Mouse (Mus musculus): ENCODE measurements around the gene Rtkn2.

DNA sequence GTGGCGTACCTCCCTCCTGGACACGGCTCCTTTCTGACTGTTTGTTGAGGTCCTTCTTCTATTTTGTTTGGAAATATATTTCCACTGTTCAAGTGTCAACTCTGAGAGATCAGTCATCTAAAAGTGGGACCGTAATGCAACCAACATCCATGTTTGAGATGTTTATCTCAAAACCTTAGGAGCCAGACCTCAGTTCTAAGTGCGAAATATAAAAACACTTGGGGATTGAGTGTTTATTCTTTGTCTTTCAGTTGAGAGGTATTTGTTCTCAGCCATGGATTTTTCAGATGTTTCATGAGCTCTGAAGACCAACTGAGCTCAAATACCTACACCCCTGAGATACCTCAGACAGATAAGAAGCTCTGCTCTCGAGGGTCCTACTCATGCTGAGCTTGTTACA lies 41.6 kb upstream of the Rtkn2 start:
- no peak for TF ChIP-seq MAX (IDR thresholded peaks at IDR 0.05; ENCODE audit: low read depth)
- TF ChIP-seq MYOD1 (IDR thresholded peaks at IDR 0.05; ENCODE audit: control insufficient read depth in 1 of 3, insufficient read length in 2 of 3, low read depth in 2 of 3), result no peak
- no peak for TF ChIP-seq USF1 (IDR thresholded peaks at IDR 0.05; ENCODE audit: low read depth)
- no peak for TF ChIP-seq POLR2A (IDR thresholded peaks at IDR 0.05; ENCODE audit: insufficient read length, low read depth)
- no peak for TF ChIP-seq CEBPB (IDR thresholded peaks at IDR 0.05; ENCODE audit: insufficient read depth, poor library complexity, severe bottlenecking)
- no peak for TF ChIP-seq TCF12 (IDR thresholded peaks at IDR 0.05; ENCODE audit: insufficient read depth, poor library complexity, severe bottlenecking)
- TF ChIP-seq REST (IDR thresholded peaks at IDR 0.05; ENCODE audit: insufficient read depth, insufficient read length), result no peak
- no peak for TF ChIP-seq POLR2AphosphoS2 (IDR thresholded peaks at IDR 0.05; ENCODE audit: insufficient read length, low read depth)
